Mouse (Mus musculus) naive thymus-derived CD4-positive, alpha-beta T cell, adult 2 months (primary cell): ENCODE data around the gene Paxbp1.
A peak's percentile ranks its signal among the peaks of the same experiment; 100 is the strongest.

ENCODE experiments used
- DNase-seq: peaks from one replicate; pipeline ENCODE4 v3.0.0-alpha.2; 2011; ENCODE audit warnings: low read depth

The Paxbp1 gene

DNA sequence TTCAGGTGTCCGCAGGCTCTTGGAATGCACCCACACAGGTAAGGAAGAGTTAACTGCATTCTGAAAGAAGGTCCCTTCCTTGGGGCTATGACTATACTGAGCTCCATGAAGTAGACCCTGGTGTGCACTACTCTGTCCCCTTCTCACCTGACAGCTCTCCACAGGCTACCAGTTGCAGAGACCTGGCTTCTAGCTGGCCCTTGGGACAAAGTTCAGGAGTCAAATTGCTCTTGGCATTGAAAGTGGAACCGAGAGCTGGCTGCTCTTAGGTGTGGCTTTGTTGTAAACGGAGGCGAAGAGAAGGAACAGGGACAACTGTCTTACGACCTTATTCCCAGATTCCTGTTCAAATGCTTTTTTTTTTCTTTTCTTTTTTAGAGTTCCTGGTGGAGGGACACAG, 10.8 kb upstream of the Paxbp1 start:
- no peak for DNase-seq

DNA sequence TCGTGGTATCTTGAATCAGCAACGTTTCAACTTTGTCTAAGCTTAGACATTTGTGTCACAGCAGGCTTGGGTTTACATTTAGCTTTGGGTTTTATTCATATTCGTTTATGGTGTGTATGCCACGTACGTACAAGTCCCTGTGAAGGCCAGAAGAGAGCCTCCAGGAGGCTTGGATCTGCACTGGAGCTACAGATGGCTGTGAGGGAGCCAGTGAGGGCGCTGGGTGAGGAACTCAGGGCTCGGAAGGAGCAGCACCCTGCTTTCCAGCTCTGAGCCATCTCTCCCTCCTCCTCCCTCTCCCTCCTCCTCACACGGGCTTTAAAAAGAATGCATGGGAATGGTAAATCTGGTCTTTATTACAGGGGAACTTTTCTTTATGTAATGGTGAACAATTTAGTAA, 9.3 kb upstream of the Paxbp1 start:
- DNase-seq = no peak

DNA sequence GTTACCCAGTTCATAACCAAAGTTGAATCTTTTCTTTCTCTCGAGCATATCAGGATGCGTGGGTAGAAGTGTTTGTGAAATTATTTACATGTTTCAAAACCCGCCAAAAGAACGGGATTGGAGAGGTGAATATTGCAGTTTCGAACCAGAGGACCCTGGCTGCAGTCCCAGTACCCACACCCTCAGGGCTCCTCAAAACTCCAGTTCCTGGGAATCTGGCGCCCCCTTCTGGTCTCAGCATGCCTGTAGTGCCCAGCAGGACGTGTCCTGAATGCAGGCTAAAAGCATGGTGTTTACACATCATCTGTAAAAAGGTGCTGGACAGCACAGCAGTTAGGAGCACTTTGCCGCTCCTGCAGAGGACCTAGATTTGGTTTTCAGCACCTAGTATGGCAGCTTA, 1.2 kb upstream of the Paxbp1 start:
- peak; percentile 74 for DNase-seq

DNA sequence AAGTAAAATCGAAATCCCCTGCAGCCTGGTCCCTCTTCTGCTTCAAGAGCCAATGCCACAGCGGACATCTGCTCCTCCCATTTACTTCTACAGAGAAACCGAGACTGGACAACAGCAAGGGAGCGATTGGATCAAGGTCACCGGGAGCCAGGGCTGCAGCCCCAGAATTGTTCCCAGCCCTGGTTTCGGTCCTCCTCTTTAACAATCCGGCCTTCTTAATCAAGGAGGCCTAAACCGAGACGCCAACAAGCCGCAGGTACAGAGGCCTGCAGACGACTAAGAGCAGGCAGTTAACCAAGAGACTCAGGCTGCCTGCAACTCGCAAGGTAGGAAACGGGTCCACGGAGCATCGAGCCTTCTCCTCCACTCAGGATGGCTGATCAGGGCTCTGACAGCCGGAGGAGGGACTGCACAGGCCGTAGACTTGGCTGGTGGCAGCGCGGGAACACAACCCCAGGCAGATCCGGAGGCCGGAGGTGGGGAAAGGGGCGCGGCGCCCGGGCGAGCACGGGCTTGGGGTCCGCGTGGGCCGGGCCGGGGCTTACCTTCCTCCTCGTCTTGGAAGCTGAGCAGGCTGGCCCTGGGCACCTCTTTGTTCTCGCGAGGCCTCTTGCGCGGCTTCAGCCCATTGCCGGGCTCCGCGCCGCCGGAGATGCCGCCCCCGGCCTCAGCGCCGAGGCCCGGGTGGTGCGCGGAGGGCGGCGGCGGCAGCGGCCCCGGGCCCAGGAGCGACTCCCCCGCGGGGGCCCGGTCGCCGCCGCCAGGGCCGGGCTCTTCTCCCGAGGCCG, 688 bp downstream of the Paxbp1 start:
- DNase-seq = peak; percentile 71

DNA sequence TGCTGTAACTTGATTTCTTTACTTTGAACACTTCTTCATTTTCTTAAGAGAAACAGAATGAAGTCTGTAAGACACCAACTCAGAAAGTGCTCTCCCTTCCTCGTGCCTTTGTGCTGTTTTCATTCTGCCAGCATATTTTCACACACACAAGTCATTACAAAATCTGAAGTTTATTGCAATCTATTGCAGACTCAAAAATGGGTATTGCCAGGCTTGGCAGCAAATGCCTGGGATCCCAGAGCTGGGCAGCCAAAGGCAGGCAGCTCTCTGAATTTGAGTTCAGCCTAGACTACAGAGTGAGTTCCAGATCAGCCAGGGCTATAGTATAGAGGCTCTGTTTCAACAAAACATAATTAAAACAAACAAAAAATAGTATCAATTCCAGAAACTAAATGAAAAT, 1.7 kb downstream of the Paxbp1 start:
- DNase-seq = no peak

DNA sequence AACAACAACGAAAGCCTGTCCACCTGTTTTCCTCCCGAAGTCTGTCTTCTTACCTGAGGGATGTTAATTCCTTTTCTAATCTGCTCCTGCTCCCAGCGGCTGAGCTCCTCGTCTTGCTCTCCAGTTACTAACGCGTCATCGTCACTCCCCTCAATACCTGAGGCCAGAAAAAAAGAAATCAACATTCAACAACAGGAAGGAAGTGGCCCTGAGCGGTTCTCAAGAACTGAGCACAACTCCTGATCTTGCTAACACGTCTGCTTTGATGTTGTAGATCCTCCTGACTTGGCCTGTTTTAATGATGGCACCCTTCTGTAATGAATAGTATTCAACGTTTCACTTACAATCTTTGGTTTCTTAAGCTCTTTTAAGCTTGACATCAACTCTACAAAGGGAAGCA, 8.5 kb downstream of the Paxbp1 start:
- no peak for DNase-seq

DNA sequence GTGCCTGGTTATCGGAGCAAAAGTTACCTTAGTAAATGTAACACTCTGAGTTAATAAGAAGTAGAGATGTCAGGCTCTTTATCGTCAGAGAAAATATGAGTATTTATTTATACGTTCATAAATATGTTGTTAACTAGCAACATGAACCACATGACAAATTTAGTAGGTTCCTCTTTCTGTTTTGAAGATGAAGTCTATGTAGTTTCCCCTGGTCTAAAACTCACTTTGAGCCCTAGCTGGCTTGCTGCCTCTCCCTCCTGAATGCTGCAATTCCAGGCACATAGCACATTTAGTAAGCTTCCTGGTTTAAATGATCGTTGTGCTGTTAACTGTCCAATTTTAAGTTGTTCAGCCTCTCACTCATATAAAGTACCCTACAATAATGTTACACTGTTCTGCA, 13.6 kb downstream of the Paxbp1 start:
- DNase-seq = no peak

DNA sequence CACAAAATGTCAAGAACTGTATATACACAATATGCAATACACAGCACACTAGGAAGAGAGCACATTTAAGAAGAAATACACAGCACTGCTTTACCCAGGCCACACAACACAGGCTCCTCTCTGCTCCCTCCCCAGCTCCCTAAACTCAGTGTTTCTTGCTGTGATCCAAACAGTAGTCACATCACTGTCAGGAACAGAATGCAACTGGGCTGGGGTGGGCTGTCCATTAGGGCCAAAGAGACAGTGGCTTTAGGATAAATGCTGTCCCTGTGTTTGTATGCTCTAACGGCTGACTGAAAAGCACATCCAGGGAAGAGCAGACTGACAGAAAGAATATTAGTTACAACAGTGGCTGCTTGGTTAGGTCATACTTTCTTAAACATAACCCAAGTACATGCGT, 14.4 kb downstream of the Paxbp1 start:
- DNase-seq = no peak

DNA sequence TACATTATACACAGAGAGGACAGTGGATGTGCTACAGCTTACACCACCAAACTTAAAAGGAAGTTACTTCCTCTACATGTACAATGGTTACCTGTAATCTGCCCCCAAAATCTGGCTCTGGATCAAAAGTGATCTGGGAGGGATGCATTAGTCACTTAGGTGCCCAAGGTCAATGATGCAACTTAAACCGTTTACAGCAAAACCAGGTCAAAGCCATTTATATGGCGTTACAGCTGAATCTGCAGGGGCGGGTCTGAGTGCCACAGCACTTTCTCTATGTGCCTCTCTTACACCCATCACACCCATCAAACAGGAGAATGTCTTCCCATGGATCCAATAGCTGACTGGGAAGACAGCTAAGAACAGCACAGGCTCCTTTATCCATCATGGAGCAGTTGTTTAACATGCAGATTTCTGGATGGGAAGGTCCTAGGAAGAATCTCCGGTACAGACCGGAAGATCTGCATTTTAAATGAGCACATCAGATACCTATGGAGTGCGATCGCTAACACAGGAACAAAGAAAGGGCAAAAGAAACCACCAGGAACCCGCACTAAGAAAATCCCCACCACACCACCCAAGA, 15.1 kb downstream of the Paxbp1 start:
- DNase-seq = no peak

DNA sequence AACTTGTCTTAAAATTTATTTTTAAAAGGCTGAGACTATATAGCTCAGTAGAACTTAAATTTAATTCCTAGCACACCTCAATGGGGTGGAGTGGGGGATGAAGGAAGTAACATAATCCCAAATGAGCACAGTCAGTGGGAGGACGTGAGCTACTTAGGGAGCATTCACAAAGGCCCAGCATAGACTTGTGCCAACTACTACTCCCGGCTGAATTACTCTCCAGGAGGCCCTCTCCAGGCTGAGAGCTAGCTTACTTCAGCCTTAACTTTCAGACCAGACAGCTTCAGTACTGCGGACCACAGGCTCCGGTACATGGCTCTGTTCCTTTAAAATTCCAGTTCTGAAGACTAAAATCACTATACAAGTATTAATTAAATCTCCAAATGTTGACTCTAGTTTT, 18.1 kb downstream of the Paxbp1 start:
- no peak for DNase-seq

DNA sequence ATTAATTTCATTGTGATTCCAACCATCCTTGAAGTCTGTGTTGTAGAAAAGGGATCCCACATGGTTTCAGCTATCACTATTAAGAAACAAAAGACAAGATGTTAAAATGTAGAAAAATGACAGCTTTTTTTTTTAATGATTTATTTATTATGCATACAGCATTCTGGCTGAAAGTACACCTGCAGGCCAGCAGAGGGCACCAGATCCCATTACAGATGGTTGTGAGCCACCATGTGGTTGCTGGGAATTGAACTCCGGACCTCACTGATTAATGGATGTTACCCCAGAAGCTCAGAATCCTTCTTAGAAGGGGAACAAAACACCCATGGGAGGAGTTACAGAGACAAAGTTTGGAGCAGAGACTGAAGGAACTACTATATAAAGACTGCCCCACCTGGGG, 21.0 kb downstream of the Paxbp1 start:
- peak; percentile 50 for DNase-seq

DNA sequence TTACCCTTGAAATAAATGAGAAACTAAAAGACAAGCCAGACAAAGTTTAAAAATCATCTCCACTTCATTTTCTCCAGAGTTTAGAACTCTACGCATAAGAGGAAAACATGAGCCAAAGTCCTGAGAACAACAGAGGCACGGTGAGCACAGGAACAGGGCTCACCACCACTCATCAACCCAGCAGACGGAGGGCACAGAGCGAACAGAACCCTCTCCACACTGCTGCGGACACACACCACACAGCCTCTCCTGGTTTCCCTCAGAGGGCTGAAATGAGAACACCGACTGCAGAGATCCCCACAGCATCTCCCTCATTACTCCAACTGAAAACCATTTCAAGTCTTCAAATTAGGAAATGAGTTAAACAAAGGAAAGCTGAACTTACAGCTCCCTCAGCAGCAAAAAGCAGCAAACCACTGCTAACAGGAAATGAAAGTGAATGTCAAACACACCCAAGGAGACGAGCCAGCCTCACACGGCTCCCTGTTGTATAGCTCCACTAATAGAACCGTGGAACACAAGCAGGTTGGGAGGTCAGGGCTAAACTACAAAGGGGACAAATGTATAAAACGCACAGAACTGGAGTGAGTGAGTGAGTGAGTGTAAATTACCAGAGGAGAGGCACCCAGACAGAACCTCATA, 23.4 kb downstream of the Paxbp1 start:
- no peak for DNase-seq

DNA sequence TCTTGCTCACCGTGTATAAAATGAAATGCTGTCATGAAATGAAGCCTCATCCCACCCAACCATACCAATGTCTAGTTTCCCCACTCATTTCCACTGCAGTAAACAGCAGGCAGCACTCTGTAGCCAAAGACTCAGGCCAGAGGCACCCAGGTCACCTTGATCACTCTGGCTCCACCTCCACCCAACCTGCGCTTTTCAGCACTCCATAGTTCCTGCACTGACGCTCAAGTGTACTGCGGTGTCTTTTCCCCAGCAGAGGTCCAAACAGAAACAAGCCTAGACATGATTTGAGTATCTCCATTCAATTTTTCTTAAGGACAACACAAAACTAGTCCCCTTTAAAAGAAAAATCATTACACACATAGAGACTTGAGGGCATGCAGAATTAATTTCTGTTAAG, 24.9 kb downstream of the Paxbp1 start:
- no peak for DNase-seq

DNA sequence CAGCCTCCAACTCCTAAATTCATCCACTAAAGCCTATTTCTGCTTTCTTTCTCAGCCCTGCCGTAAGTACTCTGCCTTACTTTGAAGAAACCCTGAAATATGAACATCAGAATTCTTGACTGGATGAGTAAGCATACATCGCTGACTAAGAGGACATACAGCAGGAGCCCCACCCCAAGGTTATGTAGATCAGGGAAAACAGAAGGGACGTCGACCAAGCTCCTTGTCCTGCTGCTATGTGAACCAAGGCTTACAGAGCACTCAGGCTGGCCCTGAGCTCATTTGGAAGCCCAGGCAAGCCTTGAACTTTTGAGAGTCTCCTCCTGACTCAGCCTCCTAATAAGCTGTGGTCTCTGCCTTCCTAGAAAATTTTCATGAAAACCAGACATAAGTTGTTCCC, 28.6 kb downstream of the Paxbp1 start:
- no peak for DNase-seq

DNA sequence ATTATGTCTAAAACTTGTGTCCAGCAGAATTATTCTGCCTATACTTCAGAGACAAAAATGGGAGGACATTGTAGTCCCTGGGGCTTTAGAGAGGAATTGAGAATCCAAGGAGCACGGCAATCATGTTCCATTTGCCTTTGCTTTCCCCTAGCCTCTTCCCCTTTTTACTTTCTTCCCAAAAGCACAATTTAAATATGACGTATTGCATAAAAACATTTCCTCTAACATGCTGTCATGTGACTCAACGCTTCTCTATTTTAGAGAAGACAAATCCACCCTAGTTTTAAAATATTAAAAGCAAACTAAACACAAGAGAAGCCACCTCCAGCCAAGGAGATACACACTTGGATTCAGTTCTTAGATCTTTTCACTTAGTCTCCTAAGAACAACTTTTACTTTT, 32.5 kb downstream of the Paxbp1 start:
- peak; percentile 36 for DNase-seq

DNA sequence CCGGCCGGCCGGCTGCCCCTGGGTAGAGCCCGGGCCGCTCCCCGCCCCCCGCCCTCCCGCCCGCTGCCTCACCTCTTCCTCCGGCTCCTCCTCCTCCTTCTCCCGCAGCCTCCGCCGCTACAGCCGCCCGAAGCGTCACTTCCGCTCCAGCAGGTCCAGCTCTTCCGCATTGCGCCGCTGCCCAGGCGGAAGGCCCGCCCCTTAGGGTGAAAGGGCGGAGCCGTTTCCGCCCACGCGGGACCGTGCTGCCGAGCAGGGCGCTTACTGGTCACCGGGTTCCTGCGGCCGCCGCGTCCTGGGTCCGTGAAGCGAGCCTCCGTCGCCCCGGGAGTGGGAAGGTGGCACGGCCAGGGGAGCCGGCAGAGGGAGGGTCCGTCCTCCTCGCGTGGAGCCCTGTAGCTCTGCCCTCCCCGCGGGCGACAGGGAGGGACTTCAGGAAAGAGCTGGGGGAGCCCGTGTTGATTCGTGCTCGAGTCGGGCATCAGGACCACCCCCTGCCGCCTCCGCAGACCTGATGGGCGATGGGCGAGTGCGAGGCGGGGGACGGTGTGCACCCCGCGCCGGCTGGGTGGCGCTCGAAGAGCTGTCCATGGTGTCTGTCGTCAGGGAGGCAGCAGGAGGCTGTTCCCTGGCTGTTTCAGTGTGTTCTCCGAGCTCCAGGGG, 33.2 kb downstream of the Paxbp1 start, which contains the start of gene Synj1:
TSS of gene Synj1 (minus strand) at position 288 of the 663 bp plus-strand sequence.
- DNase-seq = peak; percentile 87

DNA sequence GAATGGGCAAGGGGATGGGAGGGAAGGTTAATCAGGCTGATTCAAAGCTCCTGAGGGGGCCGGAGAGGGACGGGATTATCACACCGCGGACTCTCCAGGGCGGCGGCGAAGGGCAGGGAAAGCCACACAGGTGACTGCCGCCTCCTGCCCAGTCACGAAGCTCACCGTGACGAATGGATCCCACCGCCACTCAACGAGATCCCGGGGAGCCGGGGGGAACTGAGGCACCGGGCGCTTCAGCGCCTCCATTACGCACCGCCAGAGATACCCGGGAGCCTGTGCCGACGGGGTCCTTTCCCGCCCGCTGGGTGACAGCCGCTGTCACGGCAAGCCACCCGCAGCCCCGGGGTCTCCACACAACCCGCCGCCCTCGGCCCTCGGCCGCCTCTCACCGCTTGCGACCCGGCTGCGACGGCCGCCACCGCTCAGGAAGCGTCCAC, 33.7 kb downstream of the Paxbp1 start:
- DNase-seq = no peak

DNA sequence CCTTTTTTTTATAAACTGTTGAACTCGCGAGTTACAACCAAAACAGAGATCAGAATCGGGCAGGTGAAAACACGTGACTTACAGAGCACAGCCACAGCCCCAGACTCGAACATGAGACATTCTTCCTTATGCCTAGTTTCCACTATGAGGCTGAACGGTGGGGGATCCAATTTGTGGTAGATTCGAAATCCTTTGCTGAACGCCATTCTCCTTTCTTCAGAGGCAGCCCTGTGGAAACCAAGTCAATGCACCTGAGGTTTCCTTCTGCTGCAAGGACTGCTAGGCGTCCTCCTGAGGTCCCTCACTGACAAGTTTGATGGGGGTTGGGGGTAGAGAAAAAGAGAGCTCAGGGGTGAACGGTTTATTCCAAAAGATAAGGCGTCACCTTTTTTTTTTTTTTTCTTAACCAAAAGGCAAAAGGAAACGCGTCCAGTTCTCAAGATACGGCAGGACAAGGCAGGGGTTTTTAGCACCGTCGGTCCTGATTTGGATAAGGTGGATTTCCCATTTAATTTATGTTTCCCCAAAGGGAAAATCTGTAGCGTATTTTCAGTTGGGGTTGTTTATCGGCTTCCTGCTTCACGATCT, 34.3 kb downstream of the Paxbp1 start:
- peak; percentile 54 for DNase-seq

DNA sequence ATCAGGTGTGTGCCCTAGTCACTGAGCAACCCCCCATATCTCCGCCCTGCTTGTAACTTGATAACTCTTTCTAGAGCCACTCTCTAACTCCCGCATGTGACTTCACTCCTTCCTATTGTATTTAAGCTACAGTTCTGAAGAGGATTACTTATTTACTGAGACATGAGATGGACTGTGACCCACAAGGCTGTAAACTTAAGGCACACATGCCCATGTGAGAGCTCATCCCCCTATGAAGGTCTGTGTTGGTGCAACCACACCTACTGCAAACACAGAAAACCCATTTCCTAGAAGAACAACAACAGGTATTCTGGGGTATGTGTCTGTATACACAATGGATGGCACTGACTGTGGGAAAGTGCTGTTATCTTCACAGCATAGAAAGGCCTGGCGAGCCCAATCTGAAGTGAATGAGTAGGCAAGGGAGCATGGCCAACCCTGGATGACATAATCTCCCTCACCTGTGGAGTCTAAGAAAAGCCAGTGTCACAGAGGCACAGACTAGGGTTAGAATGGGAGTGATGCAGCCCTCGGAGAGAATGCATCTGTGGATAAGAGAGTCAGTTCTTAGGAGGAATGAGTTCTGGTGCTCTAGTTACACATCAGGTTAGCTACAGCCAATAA, 39.3 kb downstream of the Paxbp1 start:
- DNase-seq = no peak

DNA sequence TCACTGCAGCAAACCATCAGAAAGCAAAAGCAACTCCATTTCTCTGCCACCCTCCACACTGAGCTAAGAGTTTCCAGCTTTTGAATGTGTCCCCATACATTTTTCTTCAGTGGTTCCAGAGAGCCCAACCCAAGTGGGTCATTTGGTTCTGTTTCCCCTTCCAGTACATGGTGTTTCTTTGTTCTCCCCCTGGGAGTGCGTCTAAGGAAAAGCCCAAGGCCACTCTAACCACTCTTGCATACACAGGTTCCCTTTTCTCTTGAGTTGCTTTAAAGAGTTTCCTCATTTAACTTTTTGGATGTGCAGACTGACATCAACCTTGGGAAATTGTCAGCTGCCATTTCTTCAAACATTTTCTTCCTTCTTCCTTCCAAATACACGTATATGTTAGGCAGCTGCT, 43.2 kb downstream of the Paxbp1 start:
- no peak for DNase-seq

DNA sequence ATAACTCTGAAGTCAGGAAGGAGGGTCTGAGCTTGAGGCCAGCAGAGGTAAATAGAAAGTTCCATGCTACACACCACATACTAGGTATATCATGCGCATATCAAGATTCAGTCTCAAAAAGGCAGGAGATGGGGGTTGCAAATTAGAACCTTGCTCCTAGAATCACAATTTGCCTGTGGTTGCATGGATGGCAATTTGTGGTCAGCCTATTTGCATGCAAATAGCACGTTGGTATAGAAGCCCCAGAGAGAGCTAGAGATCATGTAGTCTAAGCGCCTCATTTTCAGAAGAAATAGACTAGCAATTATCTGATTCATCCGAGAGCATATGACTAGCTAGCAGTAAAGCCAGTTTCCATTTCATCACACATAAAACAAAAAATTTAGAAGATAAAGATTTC, 44.5 kb downstream of the Paxbp1 start:
- no peak for DNase-seq

DNA sequence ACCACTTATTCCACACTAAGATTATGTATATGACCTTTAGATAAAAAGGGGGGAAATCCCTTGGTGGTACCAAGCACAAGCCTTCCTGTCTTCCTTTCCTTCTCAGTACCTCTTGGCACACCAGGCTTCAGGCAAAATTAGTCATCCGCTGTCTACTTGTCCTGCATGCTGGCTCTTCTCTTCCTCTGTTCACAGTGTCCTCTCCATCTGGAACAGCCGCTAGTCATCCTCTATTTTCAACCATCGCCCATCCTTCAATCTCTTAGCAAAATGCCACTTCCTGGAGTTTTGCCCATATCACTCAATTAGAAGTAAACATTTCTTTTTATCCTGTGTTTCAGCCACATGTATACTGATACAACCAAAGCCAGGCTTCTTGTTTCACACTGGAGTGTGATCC, 46.5 kb downstream of the Paxbp1 start:
- no peak for DNase-seq
